Mouse (Mus musculus) liver, adult 10 weeks (tissue): ENCODE data around the gene Ube2s. TPM values are rescaled to one million over a fixed set of nuclear protein-coding genes. Genes with fewer than 3 reads are reported as not detected.

Source experiments
- polyA plus RNA-seq: library from polyadenylated mRNA; stranded (reverse); fragments of 350-450 nt; fragmentation: Illumina TruSeq; extraction: RNeasy Lipid Tissue Mini Kit (QIAGEN cat#74804); gene quantifications from one replicate; pipeline ENCODE4 v1.2.3, GENCODE M21; 2014; ENCODE audit warnings: low read depth, low replicate concordance

The Ube2s gene
- polyA plus RNA-seq, result 4.7 TPM

GRCm38 (mm10) chr7:4812303-4813104, at the start of gene Ube2s:
Gene Ube2s (minus strand): TSS chr7:4812590.

DNA sequence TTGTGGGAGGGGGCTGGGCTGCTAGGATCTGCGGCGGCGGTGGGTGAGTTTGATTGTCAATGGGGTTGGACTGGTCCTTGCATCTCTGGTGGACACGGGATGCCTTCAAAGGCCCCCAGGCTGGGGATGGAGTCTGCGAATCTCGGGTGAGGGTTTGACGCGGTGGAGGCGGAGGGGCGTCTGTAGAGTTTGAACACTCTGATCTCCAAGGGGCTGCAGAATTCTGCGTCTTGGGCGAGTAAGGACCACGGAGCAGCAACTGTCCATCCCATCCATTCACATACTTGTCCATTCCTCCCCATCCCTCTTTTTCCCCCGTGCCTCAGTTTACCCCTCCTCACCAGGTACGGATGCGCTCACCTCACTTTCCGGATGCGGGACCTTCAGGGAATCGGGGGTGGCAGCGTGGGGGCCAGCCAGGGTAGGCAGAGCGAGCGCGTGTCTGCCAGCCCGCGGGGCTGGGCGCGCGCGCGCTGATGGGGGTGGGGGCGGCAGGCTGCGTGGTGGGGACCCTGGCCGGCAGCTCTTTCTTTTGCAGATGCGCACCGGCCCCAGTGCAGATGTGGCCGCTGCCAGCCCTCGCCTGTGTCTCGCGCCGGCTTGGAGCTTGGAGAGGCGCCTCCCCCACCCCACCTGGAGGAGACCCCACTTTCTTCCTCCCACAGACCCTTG, 32.0 kb upstream of the Ube2s start, which contains the start of gene Shisa7:
TSS of gene Shisa7 (minus strand) at position 452 of the 672 bp plus-strand sequence.

GRCm38 (mm10) chr7:4792278-4793212, 19.8 kb downstream of the Ube2s start, which contains the start of gene Rpl28:
Gene Rpl28 (plus strand): TSS chr7:4792874.

GRCm38 (mm10) chr7:4789436-4789935, 22.9 kb downstream of the Ube2s start, which contains the start of gene Tmem238:
Gene Tmem238 (minus strand): TSS chr7:4789656.

DNA sequence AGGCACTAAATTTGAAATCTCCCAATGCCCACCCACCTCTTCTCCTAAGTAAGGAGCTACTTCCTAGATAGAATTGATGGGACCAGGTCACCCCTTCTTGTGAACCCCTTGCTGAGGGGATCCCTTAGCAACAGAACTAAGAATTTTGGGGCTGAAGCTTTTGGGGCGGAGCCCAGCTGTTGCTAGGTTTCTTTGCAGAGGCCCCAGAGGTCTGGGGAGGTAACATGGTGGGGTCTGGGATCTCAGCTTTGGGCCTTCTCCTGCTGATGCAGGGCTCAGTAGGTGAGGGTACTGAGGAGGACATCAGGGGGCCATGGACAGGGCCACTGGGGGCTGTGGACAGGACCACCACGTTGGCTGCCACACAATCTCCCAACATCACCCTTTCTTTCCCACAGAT, 29.6 kb downstream of the Ube2s start, which contains the start of the genes Il11 and Tmem190:
TSS of gene Il11 (minus strand) at position 101 of the 400 bp plus-strand sequence.
TSS of gene Tmem190 (plus strand) at position 179 of the 400 bp plus-strand sequence.

DNA sequence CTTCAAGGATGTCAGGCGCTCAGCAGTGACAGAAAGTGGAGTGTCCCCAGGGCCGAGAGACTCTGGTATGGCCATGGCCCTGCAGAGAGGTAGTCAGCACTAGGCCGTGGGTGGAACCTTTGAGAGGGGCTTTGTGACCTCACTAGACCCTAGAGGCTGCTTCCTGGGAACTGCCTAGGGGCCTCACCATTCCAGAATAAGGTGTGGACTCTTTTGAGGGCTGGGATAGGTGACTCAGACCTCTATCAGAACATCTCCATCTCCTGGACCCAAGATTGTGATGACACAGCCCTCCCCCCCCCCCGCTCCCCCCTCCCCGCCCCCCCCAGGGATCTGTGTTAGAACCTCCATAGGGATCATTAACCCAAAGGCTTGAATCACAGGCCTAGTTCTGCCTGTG, 41.2 kb downstream of the Ube2s start, which contains the start of gene Fam71e2:
TSS of gene Fam71e2 (minus strand) at position 101 of the 400 bp plus-strand sequence.

GRCm38 (mm10) chr7:4752821-4753570, 59.4 kb downstream of the Ube2s start, which contains the start of gene Cox6b2:
Gene Cox6b2 (minus strand): TSS chr7:4753094.

Other genes starting within 250 kb of the Ube2s start
- gene Ptprh, start 208.5 kb downstream of the Ube2s start, polyA plus RNA-seq, result not detected
- gene Tmem86b, start 181.2 kb downstream of the Ube2s start, polyA plus RNA-seq, result 34.6 TPM
- 10.9 TPM for gene Ppp6r1, start 153.6 kb downstream of the Ube2s start, polyA plus RNA-seq
- gene Hspbp1, start 127.5 kb downstream of the Ube2s start, polyA plus RNA-seq, result 0.87 TPM
- not detected for gene Brsk1, start 122.0 kb downstream of the Ube2s start, polyA plus RNA-seq
- gene Tmem150b, start 87.3 kb downstream of the Ube2s start, polyA plus RNA-seq, result not detected
- gene Kmt5c, start 72.5 kb downstream of the Ube2s start, polyA plus RNA-seq, result 1.4 TPM
- not detected for gene Cox6b2, start 59.5 kb downstream of the Ube2s start, polyA plus RNA-seq
- not detected for gene Fam71e2, start 41.3 kb downstream of the Ube2s start, polyA plus RNA-seq
- not detected for gene Il11, start 29.7 kb downstream of the Ube2s start, polyA plus RNA-seq
- not detected for gene Tmem190, start 29.7 kb downstream of the Ube2s start, polyA plus RNA-seq
- 1.1 TPM for gene Tmem238, start 22.9 kb downstream of the Ube2s start, polyA plus RNA-seq
- gene Rpl28, start 19.7 kb downstream of the Ube2s start, polyA plus RNA-seq, result 18.8 TPM
- gene Shisa7, start 32.1 kb upstream of the Ube2s start, polyA plus RNA-seq, result not detected
- gene Isoc2b, start 57.7 kb upstream of the Ube2s start, polyA plus RNA-seq, result 5.4 TPM
- gene Isoc2a, start 64.6 kb upstream of the Ube2s start, polyA plus RNA-seq, result 4.8 TPM
- gene Gm36210, start 93.9 kb upstream of the Ube2s start, polyA plus RNA-seq, result not detected
- gene Zfp628, start 102.6 kb upstream of the Ube2s start, polyA plus RNA-seq, result not detected
- not detected for gene Nat14, start 109.4 kb upstream of the Ube2s start, polyA plus RNA-seq
- gene Ssc5d, start 113.2 kb upstream of the Ube2s start, polyA plus RNA-seq, result not detected
- not detected for gene Sbk2, start 151.8 kb upstream of the Ube2s start, polyA plus RNA-seq
- gene Sbk3, start 158.6 kb upstream of the Ube2s start, polyA plus RNA-seq, result not detected
- gene Zfp579, start 183.6 kb upstream of the Ube2s start, polyA plus RNA-seq, result 6.3 TPM
- gene Zfp524, start 201.8 kb upstream of the Ube2s start, polyA plus RNA-seq, result 0.58 TPM
- gene Fiz1, start 202.1 kb upstream of the Ube2s start, polyA plus RNA-seq, result 7.7 TPM
- not detected for gene Gm44973, start 202.9 kb upstream of the Ube2s start, polyA plus RNA-seq
- 2.7 TPM for gene Zfp865, start 207.8 kb upstream of the Ube2s start, polyA plus RNA-seq
- not detected for gene Ccdc106, start 208.0 kb upstream of the Ube2s start, polyA plus RNA-seq
- gene 4632433K11Rik, start 221.5 kb upstream of the Ube2s start, polyA plus RNA-seq, result 0.85 TPM
- gene Zfp784, start 225.9 kb upstream of the Ube2s start, polyA plus RNA-seq, result 1.9 TPM
- gene Zfp580, start 238.9 kb upstream of the Ube2s start, polyA plus RNA-seq, result not detected
- 9.5 TPM for gene U2af2, start 249.6 kb upstream of the Ube2s start, polyA plus RNA-seq